Mouse (Mus musculus): ENCODE results near the gene Oas1c. TPM values are rescaled to one million over a fixed set of nuclear protein-coding genes. Genes with fewer than 3 reads are reported as not detected.

The Oas1c gene
- polyA plus RNA-seq (2016; fragmentation: Nextera tagmentation; extraction: Ambion mirVana), result 0.22 and 0.45 TPM in 2 replicates

DNA sequence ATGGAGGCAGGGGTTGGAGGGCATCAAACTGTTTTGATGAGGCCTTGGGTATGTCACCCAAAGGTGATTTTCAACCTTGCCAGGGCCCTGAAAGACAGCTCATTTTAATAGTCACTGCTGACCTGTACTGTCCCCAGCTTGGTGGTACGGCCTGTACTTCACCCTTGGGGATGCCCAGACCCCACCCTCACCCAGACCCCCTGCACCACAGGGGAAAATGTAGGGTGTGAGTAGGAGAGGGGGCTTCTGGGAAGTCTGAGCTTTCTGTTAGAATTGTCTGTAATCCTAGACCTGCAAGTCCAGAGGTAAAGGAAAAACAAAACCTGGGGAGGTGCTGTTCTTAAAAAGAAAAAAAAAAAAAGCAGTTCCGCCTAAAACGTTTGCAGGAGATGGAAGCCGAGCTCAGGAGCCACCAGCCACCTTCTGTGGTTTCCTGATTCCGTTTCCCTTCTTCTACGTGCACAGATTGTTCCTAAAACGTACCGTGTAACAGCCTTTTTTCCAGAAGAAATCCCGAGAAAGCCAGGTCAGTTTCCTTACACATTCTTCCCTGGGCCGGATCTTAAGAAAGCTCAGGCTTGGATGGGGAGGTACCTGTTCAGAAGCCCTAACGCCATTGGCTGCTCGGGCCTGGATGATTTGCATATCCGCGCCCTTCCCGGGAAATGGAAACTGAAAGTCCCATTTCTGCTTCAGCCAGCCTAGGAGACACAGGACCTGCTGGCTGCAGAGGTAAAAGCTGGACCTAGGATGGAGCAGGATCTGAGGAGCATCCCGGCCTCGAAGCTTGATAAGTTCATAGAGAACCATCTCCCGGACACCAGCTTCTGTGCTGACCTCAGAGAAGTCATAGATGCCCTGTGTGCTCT lies at the start of gene Oas1c:
Gene Oas1c, minus strand, starts transcription at position 564 of the 869 bp plus-strand sequence.
- 0 out of 2 replicates have a peak, but pooled peaks have one; percentile 54 for ATAC-seq (ENCODE audit: insufficient number of reproducible peaks, insufficient read depth, low FRiP score, low TSS enrichment)
- Histone ChIP-seq H3K4me1 (peaks cover 9% of the 10 kb centered on the region), H3K27ac (peak within 1 kb of the TSS; percentile 84)

DNA sequence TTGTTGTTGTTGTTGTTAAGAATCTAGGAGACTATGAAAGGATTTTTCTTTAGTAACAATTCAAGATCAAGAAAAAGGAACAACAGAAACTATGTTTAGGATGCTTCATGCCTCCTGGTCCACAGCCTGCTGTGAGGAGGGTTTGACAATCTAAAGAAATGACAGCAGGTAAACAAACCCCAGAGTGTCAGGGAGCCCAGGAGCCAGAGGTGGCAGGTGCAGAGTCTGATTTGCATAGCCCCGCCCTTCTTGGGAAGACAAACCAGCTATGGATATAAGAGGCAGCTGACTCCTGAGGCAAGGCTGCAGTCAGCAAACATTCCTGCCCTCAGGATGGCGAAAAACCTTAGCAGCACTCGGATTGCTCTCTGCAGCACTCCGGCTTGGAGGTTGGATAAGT lies 48.8 kb upstream of the Oas1c start, which contains the start of gene Oas1h:
Gene Oas1h, plus strand, starts transcription at position 301 of the 400 bp plus-strand sequence.
- Histone ChIP-seq H3K4me3 (no peak within 1 kb of the TSS), H3K36me3 (no peaks in the 10 kb centered on the region), H3K27me3 (no peaks in the 10 kb centered on the region), H3K9ac (no peak within 1 kb of the TSS), H3K9me3 (no peaks in the 10 kb centered on the region), H3K4me2 (replicated peaks) (no peak within 1 kb of the TSS), H3K27ac (no peak within 1 kb of the TSS), H3K4me1 (no peaks in the 10 kb centered on the region)
- WGBS, result 50% methylated on average over 4 of the region's 4 CpGs
- no peak for ATAC-seq (ENCODE audit: insufficient number of reproducible peaks, insufficient read depth, low FRiP score, low TSS enrichment)

More for the DNA sequence above, at the start of gene Oas1c:
- Histone ChIP-seq H3K27me3 (no peaks in the 10 kb centered on the region), H3K9ac (no peak within 1 kb of the TSS), H3K36me3 (no peaks in the 10 kb centered on the region), H3K9me3 (no peaks in the 10 kb centered on the region), H3K4me2 (replicated peaks) (peak within 1 kb of the TSS; percentile 49), H3K4me3 (peak within 1 kb of the TSS; percentile 28)
- 6% methylated on average over 18 of the region's 18 CpGs for WGBS

DNA sequence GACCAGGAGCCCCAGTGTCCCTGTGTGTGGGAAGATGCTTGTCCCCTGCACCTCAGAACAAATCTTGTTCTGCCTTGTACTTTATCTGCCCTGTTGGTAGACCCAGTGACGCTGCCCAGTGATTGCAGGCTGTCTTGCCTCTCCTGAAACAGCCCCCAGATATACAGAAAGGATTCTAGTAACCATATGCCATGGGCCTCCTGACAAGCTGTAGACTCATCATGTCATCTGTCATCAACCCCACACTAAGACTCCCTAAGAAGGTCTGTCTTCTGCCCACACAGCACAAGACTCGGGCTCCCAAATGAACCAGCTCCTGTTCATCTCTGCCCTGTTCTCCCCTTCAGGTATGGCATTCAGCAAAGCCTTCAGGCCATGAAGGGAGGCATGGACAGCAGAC lies 46.9 kb upstream of the Oas1c start:
- Histone ChIP-seq H3K27ac (no peak overlapping the region), H3K27me3 (no peaks in the 10 kb centered on the region), H3K9ac (no peak overlapping the region), H3K9me3 (peaks cover 3% of the 10 kb centered on the region; the same call in 1 of the 2 replicates), H3K4me3 (no peak overlapping the region), H3K4me1 (no peaks in the 10 kb centered on the region), H3K4me2 (replicated peaks) (no peak overlapping the region), H3K36me3 (no peaks in the 10 kb centered on the region)
- 77% methylated on average over 2 of the region's 2 CpGs for WGBS
- ATAC-seq (ENCODE audit: insufficient number of reproducible peaks, insufficient read depth, low FRiP score, low TSS enrichment), result no peak

DNA sequence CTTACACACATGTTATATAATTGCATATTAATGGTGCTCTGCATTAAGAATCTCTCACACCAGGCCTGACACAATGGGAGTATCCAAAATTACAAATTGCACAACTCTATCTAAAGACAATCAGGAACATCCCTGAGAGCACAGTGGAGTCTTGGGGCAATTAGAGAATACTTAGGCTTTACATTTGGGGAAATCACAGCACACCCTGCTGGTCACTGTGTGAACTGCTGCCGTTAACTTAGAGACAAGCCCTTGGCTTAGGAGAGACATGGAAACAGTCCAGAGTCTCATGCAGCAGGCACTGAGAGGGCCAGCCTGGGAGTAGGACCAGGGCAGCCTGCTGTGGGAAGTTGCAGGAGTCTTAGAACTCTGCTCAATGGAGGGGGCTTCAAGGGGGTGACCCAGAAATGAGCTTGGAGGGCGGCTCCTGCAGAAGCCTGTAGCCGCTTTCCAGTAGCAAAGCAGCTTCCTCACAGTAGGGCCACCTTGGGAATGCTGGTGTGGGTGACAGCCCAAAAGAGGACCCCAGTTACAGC lies 37.4 kb upstream of the Oas1c start:
- Histone ChIP-seq H3K4me2 (replicated peaks) (no peak overlapping the region), H3K36me3 (no peaks in the 10 kb centered on the region), H3K9ac (no peak overlapping the region), H3K9me3 (peaks cover 6% of the 10 kb centered on the region; the same call in 1 of the 2 replicates), H3K27ac (no peak overlapping the region), H3K27me3 (no peaks in the 10 kb centered on the region), H3K4me1 (no peaks in the 10 kb centered on the region), H3K4me3 (no peak overlapping the region)
- WGBS, result 62% methylated on average over 3 of the region's 3 CpGs
- no peak for ATAC-seq (ENCODE audit: insufficient number of reproducible peaks, insufficient read depth, low FRiP score, low TSS enrichment)

DNA sequence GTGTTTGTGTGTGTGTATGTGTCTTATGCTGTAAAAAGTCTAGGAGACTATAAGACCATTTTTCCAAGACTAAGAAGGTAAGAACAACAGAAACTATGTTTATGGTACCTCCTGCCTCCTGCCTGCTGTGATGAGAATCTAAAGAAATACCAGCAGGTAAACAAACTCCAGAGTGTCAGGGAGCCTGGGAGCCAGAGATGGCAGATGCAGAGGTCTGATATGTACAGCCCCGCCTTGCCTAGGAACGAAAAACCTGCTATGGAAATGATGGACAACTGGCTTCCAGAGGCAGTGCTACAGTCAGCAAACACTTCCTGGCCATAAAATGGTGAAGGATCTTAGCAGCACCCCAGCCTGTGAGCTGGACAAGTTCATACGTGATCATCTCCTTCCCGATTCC lies 34.8 kb upstream of the Oas1c start, which contains the start of gene Oas1f:
Gene Oas1f, plus strand, starts transcription at position 301 of the 400 bp plus-strand sequence.
- H3K27me3 ChIP-seq, result no peaks in the 10 kb centered on the region
- H3K4me2 ChIP-seq (replicated peaks), result no peak within 1 kb of the TSS
- ATAC-seq (ENCODE audit: insufficient number of reproducible peaks, insufficient read depth, low FRiP score, low TSS enrichment), result no peak
- H3K9ac ChIP-seq, result no peak within 1 kb of the TSS
- H3K9me3 ChIP-seq, result no peaks in the 10 kb centered on the region
- 75% methylated on average over 4 of the region's 4 CpGs for WGBS
- no peak within 1 kb of the TSS for H3K4me3 ChIP-seq
- H3K27ac ChIP-seq, result no peak within 1 kb of the TSS
- no peaks in the 10 kb centered on the region for H3K36me3 ChIP-seq
- H3K4me1 ChIP-seq, result no peaks in the 10 kb centered on the region

DNA sequence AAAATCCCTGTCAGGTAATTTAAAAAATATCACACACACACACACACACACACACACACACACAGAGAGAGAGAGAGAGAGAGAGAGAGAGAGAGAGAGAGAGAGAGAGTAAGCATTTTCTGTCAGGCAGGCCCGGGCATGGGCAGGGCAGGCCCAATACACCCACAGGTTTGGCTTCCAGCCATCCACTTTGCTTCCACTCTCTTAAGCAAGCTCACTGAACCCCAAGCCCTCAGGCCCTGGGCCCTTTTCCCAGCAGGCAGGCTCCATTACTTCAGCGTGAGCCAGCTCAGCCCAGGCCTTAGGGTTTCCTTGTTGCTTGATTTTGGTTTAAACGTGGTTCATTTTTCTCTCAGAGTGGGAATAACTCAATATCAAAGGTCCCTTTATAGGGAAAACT lies 32.4 kb upstream of the Oas1c start:
- Histone ChIP-seq H3K36me3 (no peaks in the 10 kb centered on the region), H3K4me2 (replicated peaks) (no peak overlapping the region), H3K9ac (no peak overlapping the region), H3K9me3 (no peaks in the 10 kb centered on the region), H3K4me3 (no peak overlapping the region), H3K27me3 (no peaks in the 10 kb centered on the region), H3K27ac (no peak overlapping the region), H3K4me1 (no peaks in the 10 kb centered on the region)
- no peak for ATAC-seq (ENCODE audit: insufficient number of reproducible peaks, insufficient read depth, low FRiP score, low TSS enrichment)
- 85% methylated on average over 3 of the region's 3 CpGs for WGBS

DNA sequence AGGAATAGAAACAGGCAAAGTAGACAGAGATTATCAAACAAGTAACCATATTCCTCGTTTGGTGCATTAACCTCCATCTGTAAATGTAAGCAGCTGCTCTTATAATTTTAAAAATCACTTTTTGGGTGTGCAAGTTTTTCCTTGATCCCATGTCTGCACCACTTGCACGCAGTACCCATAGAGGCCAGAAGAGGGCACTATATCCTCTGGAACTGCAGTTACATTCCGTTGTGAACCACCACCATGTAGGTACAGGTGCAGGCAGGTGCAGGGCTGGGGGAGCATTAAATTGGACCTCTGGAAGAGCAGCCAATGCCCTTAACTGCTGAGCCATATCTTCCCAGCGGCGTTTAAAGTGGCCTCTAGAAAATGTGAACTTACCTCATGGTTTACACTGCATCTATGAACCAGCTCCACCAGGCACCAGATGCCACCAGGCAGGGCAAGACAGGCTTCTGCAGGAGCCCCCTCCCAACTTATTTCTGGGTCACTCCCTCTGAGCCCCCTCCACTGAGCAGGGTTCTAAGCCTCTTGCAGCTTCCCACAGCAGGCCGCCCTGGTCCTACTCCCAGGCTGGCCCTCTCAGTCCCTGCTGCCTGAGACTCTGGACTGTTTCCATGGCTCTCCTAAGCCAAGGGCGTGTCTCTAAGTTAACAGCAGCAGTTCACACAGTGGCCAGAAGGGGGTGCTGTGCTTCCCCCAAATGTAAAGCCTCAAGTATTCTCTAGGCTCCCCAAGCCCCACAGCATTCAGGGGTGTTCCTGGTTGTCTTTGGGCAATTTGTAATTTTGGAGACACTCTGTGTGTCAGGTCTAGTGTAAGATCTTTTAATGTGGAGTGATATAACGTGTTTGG lies 24.6 kb upstream of the Oas1c start:
- Histone ChIP-seq H3K4me2 (replicated peaks) (no peak overlapping the region), H3K27me3 (peaks cover 5% of the 10 kb centered on the region; the same call in 1 of the 2 replicates), H3K9ac (no peak overlapping the region), H3K27ac (no peak overlapping the region), H3K4me1 (peaks cover 4% of the 10 kb centered on the region; the same call in 1 of the 2 replicates), H3K9me3 (no peaks in the 10 kb centered on the region), H3K4me3 (no peak overlapping the region), H3K36me3 (no peaks in the 10 kb centered on the region)
- ATAC-seq (ENCODE audit: insufficient number of reproducible peaks, insufficient read depth, low FRiP score, low TSS enrichment), result no peak
- 8% methylated on average over 8 of the region's 8 CpGs for WGBS

DNA sequence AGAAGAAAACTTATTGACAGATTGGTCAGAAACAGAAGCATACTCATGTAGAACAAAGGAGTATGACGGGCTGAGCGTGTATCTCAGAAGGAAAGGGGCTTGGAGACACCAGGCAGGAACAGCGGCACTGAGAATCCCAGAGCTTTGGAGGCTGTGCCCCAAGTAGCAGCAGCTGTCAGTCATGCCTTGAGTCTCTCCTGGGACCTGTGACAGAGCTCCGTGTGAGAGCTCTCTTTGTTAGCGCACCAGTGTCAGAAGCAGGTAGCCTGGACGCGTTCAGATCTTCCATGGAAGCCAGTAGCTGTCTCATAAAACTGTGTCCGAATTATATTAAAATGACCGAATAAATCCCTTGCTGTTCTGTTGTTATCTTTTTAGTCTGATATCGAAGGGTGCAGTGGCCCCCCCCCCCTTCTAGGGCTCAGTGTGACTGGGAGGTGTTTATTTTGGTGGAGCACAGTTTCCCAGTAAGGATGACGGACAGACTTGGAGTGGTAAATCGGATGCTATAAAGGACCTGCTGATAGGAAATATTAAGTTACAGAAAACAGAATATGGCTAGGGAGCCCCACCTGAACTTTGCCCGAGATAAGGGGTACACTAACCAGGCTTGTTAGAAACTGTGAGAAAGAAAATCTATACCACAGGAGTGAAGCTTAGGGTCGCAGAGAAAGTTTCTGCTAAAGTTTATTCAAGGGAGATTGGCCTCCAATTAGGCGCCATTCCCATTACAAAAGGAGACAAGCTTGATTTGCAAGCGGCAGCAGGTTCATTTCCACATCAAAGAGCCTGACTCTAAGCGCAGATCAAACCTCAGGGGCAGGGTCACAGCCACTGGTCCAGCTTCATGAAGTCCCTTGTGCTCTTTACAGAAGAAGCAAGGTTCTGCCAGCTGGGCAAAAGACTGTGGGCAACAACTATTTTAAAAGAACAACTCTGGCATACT lies 21.3 kb upstream of the Oas1c start:
- Histone ChIP-seq H3K27me3 (peaks cover 5% of the 10 kb centered on the region; the same call in 1 of the 2 replicates), H3K4me3 (no peak overlapping the region), H3K27ac (no peak overlapping the region), H3K4me1 (peaks cover 4% of the 10 kb centered on the region; the same call in 1 of the 2 replicates), H3K4me2 (replicated peaks) (no peak overlapping the region), H3K9ac (no peak overlapping the region), H3K9me3 (no peaks in the 10 kb centered on the region), H3K36me3 (no peaks in the 10 kb centered on the region)
- no peak for ATAC-seq (ENCODE audit: insufficient number of reproducible peaks, insufficient read depth, low FRiP score, low TSS enrichment)
- 20% methylated on average over 17 of the region's 17 CpGs for WGBS

DNA sequence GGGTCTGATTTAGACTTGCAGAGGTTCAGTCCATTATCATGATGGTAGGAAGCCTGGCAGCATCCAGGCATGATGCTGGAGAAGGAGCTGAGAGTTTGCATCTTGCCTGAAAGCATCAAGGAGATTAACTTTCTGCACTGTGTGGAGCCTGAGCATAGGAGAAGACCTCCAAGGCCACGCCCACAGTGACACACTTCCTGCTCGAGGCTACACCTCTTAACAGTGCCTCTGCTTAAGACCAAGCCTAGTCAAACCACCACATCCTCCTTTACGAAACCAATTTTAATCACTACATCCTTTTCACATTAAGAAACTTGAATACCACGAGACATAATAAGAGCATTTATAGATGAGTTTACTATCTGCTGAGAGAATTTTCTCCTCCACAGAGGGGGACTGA lies 18.7 kb upstream of the Oas1c start:
- 82% methylated on average over 4 of the region's 4 CpGs for WGBS
- H3K4me2 ChIP-seq (replicated peaks), result no peak overlapping the region
- no peaks in the 10 kb centered on the region for H3K9me3 ChIP-seq
- H3K27me3 ChIP-seq, result peaks cover 1% of the 10 kb centered on the region; the same call in 1 of the 2 replicates
- H3K36me3 ChIP-seq, result no peaks in the 10 kb centered on the region
- no peak overlapping the region for H3K27ac ChIP-seq
- ATAC-seq (ENCODE audit: insufficient number of reproducible peaks, insufficient read depth, low FRiP score, low TSS enrichment), result no peak
- H3K4me3 ChIP-seq, result no peak overlapping the region
- H3K4me1 ChIP-seq, result peaks cover 4% of the 10 kb centered on the region; the same call in 1 of the 2 replicates
- no peak overlapping the region for H3K9ac ChIP-seq

DNA sequence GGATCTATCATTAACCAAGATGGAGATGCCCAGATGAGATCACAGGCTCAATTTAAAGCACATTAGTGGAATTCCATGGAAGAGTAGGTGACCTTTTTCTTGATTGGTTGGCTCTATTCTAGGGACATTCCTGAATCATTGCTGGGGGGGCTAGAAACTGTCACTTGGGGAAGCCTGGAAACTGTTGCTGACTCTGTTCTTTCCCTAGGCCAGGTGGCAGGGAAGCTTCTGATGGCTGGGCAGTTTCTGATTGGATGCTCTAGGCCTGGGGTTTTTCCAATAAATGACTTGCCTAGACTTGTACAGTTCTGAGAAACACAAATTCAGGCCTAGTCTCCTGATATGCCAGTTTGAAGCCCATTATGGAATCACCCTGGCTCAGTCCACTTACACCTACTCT lies 6.7 kb upstream of the Oas1c start:
- no peak overlapping the region for H3K9ac ChIP-seq
- H3K4me1 ChIP-seq, result no peaks in the 10 kb centered on the region
- H3K36me3 ChIP-seq, result no peaks in the 10 kb centered on the region
- H3K4me2 ChIP-seq (replicated peaks), result no peak overlapping the region
- no peak for ATAC-seq (ENCODE audit: insufficient number of reproducible peaks, insufficient read depth, low FRiP score, low TSS enrichment)
- H3K4me3 ChIP-seq, result no peak overlapping the region
- H3K9me3 ChIP-seq, result peaks cover 11% of the 10 kb centered on the region; the same call in 1 of the 2 replicates
- no peak overlapping the region for H3K27ac ChIP-seq
- H3K27me3 ChIP-seq, result no peaks in the 10 kb centered on the region

Data from embryonic facial prominence, embryonic 12.5 days (tissue).